Mouse (Mus musculus): ENCODE measurements around the gene Mfap5. TPM values are rescaled to one million over a fixed set of nuclear protein-coding genes. Genes with fewer than 3 reads are reported as not detected.
"Not testable (repeated sequence)": the region's sequence is repeated elsewhere in the genome, so short reads cannot be mapped to it uniquely, and the experiment has no call there.

Mfap5 gene
- polyA plus RNA-seq (2015; fragmentation: Nextera tagmentation; extraction: Ambion mirVana): 2.8 and 3.5 TPM in 2 replicates

DNA sequence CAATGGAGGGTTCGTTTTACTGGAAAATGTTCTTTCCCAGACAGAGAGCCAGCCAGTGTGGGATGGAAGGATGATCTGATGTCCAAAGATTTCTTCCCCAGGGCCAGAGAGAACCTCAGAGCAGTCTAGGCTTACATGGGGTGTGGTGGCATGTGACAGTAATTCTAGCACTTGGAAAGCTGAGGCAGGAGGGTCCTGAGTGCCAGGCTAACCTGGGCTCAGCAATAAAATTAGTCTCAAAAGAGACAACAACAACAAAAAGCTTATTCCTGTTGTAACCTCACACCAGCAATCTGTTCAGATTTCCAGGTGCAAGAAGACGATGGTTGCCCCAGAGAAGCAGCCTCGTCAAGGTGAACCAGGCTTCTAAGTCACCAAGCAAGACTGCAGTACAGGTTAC is at the start of gene Mfap5:
TSS of gene Mfap5 (plus strand) at position 301 of the 400 bp plus-strand sequence.
- no peak for ATAC-seq (ENCODE audit: low FRiP score, low read depth)
- Histone ChIP-seq H3K27me3 (no peaks in the 10 kb centered on the region), H3K9ac (no peak within 1 kb of the TSS), H3K4me2 (no peak within 1 kb of the TSS), H3K9me3 (no peaks in the 10 kb centered on the region), H3K27ac (replicated peaks) (no peak within 1 kb of the TSS), H3K36me3 (no peaks in the 10 kb centered on the region), H3K4me1 (replicated peaks) (no peaks in the 10 kb centered on the region), H3K4me3 (no peak within 1 kb of the TSS)
- WGBS: 92% methylated on average over 3 of the region's 3 CpGs

- ATAC-seq (ENCODE audit: low FRiP score, low read depth): no peak
- H3K9ac ChIP-seq: no peak overlapping the region
- no peaks in the 10 kb centered on the region for H3K27me3 ChIP-seq
- peaks cover 67% of the 10 kb centered on the region for H3K36me3 ChIP-seq
- H3K4me1 ChIP-seq (replicated peaks): no peaks in the 10 kb centered on the region
- no peak overlapping the region for H3K4me3 ChIP-seq
- no peaks in the 10 kb centered on the region for H3K9me3 ChIP-seq
- H3K4me2 ChIP-seq: no peak overlapping the region
- no peak overlapping the region for H3K27ac ChIP-seq (replicated peaks)
- 93% methylated on average over 8 of the region's 8 CpGs for WGBS
These were observed 46.5 kb upstream of the Mfap5 start for GRCm38 (mm10) chr6:122458946-122459693.

DNA sequence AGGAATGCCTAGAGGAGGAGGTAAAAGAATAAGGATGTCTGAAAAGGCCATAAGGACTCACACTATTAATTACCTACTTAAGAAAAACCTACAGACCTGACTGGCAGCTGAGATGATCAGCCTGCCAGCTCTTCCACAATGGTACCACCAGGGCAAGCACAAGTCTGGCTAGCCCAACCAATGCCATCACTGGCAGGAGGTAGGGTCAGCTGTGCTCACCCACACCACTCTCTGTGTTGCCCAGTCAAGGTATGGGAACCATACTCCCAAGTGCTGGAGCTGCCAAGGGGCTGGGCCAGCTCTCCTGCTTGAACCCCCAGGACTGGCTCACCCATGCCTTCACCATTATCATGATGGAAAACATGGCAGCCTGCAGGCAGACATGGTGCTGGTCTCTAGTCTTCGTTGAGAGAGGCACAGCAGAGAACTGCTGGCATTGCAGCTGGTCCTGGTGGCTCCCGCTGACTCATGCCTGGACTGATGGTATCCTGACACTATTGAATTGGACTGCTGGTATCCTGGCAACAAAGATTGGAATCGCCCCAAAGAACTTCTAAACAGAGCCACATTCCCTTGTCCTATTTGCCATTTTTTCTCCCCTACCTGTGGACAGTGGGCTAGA is 39.4 kb upstream of the Mfap5 start:
- Histone ChIP-seq H3K9me3 (no peaks in the 10 kb centered on the region), H3K4me2 (no peak overlapping the region), H3K4me1 (replicated peaks) (peaks cover 5% of the 10 kb centered on the region; the same call in 1 of the 2 replicates), H3K27me3 (no peaks in the 10 kb centered on the region), H3K4me3 (no peak overlapping the region), H3K9ac (no peak overlapping the region), H3K27ac (replicated peaks) (no peak overlapping the region), H3K36me3 (peaks cover 58% of the 10 kb centered on the region)
- ATAC-seq (ENCODE audit: low FRiP score, low read depth): peak; percentile 65; the same call in 1 of the 2 replicates
- 53% methylated on average over 3 of the region's 3 CpGs for WGBS

- no peak for ATAC-seq (ENCODE audit: low FRiP score, low read depth)
These were observed 36.5 kb upstream of the Mfap5 start for GRCm38 (mm10) chr6:122469030-122469640.

DNA sequence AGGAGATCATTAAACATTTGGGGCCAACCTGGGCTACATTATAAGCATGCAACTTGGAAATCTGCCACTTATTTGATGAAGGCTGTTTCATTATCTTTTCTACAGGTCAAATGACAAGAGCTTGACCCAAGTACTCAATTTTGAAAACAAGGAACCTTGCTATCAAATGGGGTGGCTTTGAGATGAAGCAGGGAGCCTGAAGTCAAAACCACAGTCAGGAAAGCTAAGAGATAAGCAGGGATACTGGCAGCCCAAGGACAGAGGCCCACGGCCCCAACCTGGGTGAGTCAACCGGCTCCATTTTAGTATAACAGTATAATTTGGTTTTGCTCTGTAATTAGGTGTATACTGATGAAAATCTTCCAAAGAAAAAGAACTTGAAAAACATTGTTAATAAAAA is 35.4 kb upstream of the Mfap5 start:
- Histone ChIP-seq H3K27me3 (no peaks in the 10 kb centered on the region), H3K4me3 (no peak overlapping the region), H3K9me3 (no peaks in the 10 kb centered on the region), H3K4me2 (no peak overlapping the region), H3K4me1 (replicated peaks) (peaks cover 5% of the 10 kb centered on the region; the same call in 1 of the 2 replicates), H3K9ac (no peak overlapping the region), H3K27ac (replicated peaks) (no peak overlapping the region), H3K36me3 (peaks cover 47% of the 10 kb centered on the region)
- 97% methylated on average over 2 of the region's 2 CpGs for WGBS
- ATAC-seq (ENCODE audit: low FRiP score, low read depth): no peak

More at GRCm38 (mm10) chr6:122469030-122469640, 36.5 kb upstream of the Mfap5 start:
- Histone ChIP-seq H3K4me2 (no peak overlapping the region), H3K27me3 (no peaks in the 10 kb centered on the region), H3K27ac (replicated peaks) (no peak overlapping the region), H3K36me3 (peaks cover 52% of the 10 kb centered on the region), H3K9me3 (no peaks in the 10 kb centered on the region), H3K9ac (no peak overlapping the region), H3K4me3 (no peak overlapping the region), H3K4me1 (replicated peaks) (peaks cover 5% of the 10 kb centered on the region; the same call in 1 of the 2 replicates)
- WGBS: 92% methylated on average over 15 of the region's 15 CpGs

- H3K4me1 ChIP-seq (replicated peaks); ATAC-seq (ENCODE audit: low FRiP score, low read depth); H3K27me3 ChIP-seq; H3K9ac ChIP-seq; H3K9me3 ChIP-seq; H3K27ac ChIP-seq (replicated peaks); H3K4me3 ChIP-seq; H3K4me2 ChIP-seq: not testable (repeated sequence)
- 91% methylated on average over 3 of the region's 3 CpGs for WGBS
- peaks cover 42% of the 10 kb centered on the region for H3K36me3 ChIP-seq
These were observed 34.2 kb upstream of the Mfap5 start for GRCm38 (mm10) chr6:122471461-122471860.

DNA sequence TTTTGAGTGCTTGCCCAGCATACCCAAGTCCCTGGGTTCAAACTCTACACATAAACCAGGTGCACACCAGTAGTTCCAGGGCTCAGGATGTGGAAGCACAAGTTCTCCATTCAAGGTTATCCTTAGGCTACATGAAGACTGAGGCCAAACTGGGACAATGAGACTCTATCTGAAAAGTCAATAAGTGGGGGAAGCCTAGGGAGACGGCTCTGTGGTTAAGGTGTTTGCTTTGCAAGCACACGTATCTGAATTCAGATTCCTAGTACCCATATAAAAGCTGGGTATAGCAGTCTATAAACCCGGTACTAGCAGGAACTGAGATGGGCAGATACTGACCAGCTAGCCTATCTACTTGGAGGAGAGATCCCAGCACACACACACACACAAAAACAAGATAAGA is 27.6 kb upstream of the Mfap5 start:
- Histone ChIP-seq H3K9me3 (no peaks in the 10 kb centered on the region), H3K27me3 (no peaks in the 10 kb centered on the region), H3K4me3 (no peak overlapping the region), H3K27ac (replicated peaks) (no peak overlapping the region), H3K9ac (no peak overlapping the region), H3K4me1 (replicated peaks) (peaks cover 4% of the 10 kb centered on the region; the same call in 1 of the 2 replicates), H3K4me2 (no peak overlapping the region), H3K36me3 (no peaks in the 10 kb centered on the region)
- WGBS: 79% methylated on average over 3 of the region's 3 CpGs
- no peak for ATAC-seq (ENCODE audit: low FRiP score, low read depth)

DNA sequence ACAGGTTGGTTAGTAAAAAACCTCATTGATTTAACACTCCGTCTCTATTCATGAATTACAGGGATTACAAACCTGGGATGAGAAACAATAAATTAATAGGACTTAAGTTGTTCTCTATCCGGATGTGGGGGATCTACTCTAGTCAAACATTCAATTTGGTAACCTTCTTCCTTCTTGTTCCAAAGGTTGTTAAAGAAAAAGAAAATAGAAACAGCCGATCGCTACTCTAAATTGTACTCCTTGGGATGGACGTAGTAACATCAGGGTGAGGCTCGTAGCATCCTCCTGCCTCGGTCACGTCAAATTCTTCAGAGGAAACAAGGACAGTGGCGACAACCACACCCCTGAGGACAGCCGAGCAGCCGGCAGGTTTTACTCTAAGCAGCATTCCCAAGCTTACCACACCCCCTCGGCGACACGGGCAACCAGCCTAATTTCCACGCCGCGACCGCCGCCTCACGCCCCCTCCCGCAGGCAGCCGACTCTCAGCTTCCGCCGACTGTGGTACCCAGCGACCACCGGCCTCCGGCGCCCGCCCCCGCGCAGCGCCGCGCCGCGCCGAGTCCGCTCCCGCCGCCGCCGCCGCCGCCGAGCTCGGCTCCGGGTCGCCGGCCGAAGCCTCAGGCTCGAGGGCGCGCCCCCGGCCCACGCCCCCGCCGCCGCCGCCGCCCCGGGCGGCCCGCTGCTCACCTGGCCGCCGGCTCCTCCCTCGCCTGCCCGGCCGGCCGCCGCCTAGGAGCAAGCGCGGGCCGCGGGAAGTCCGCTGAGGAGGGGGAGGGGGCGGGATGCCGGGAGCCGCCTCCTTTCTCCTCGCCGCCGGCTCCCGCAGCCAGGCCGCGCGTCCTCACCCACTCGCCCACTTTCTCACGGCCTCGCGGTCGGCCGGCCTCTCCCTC is 20.0 kb upstream of the Mfap5 start:
- 1% methylated on average over 43 of the region's 91 CpGs for WGBS
- peak; percentile 35 for ATAC-seq (ENCODE audit: low FRiP score, low read depth)

GRCm38 (mm10) chr6:122486297-122487117 is 19.1 kb upstream of the Mfap5 start:
- Histone ChIP-seq H3K27me3 (no peaks in the 10 kb centered on the region), H3K27ac (replicated peaks) (peak overlapping the region; percentile 97), H3K9ac (peak overlapping the region; percentile 72), H3K4me3 (peak overlapping the region; percentile 77), H3K4me1 (replicated peaks) (peaks cover 24% of the 10 kb centered on the region), H3K9me3 (no peaks in the 10 kb centered on the region), H3K4me2 (peak overlapping the region; percentile 61), H3K36me3 (no peaks in the 10 kb centered on the region)
- WGBS: 1% methylated on average over 71 of the region's 111 CpGs
- peak; percentile 94 for ATAC-seq (ENCODE audit: low FRiP score, low read depth)

More for the DNA sequence above, 20.0 kb upstream of the Mfap5 start:
- Histone ChIP-seq H3K9ac (peak overlapping the region; percentile 72), H3K4me3 (peak overlapping the region; percentile 77), H3K36me3 (no peaks in the 10 kb centered on the region), H3K27ac (replicated peaks) (peak overlapping the region; percentile 97), H3K4me1 (replicated peaks) (peaks cover 20% of the 10 kb centered on the region), H3K9me3 (no peaks in the 10 kb centered on the region), H3K4me2 (peak overlapping the region; percentile 61), H3K27me3 (no peaks in the 10 kb centered on the region)

GRCm38 (mm10) chr6:122490929-122491512 is 14.6 kb upstream of the Mfap5 start:
- Histone ChIP-seq H3K9ac (peak overlapping the region; percentile 40), H3K4me3 (peak overlapping the region; percentile 39), H3K4me1 (replicated peaks) (peaks cover 37% of the 10 kb centered on the region), H3K27me3 (no peaks in the 10 kb centered on the region), H3K9me3 (no peaks in the 10 kb centered on the region), H3K4me2 (peak overlapping the region; percentile 62), H3K36me3 (no peaks in the 10 kb centered on the region), H3K27ac (replicated peaks) (peak overlapping the region; percentile 80)
- 24% methylated on average over 15 of the region's 15 CpGs for WGBS
- ATAC-seq (ENCODE audit: low FRiP score, low read depth): no peak
